10 mouse cellular contexts compared by ENCODE assay signal in genomic region chr3:105151475-105152157, GRCm38 (mm10).
DNase-seq lines count a peak whose midpoint lies in the region; ATAC-seq lines count a peak whose summit lies in the region.
"Had no signal": no experiment of that assay in that cellular context is flagged by ENCODE, and none has a peak within 500 bp of the region (broad histone marks: within the 10 kb centered on the region; RNA-seq: fewer than 3 reads in every experiment).

No protein-coding gene starts in this region.

- H3K9me3 ChIP-seq in lung, embryonic 16.5 days (ENCODE audit: control insufficient read depth, low read length): no peaks in the 10 kb centered on the region
- H3K9me3 ChIP-seq: G1E; liver, embryonic 13.5 days had no signal

- WGBS in lung, embryonic 16.5 days: 17% methylated on average over 11 of the region's 11 CpGs

- no peak overlapping the region for H3K27ac ChIP-seq in lung, embryonic 16.5 days (ENCODE audit: low read length)
- H3K27ac ChIP-seq: liver, embryonic 13.5 days had no signal

- H3K4me2 ChIP-seq in lung, embryonic 16.5 days (ENCODE audit: low read depth, low read length): no peak overlapping the region
- H3K4me2 ChIP-seq: liver, embryonic 13.5 days had no signal

- H3K9ac ChIP-seq in lung, embryonic 16.5 days (ENCODE audit: low read length): no peak overlapping the region
- H3K9ac ChIP-seq: liver, embryonic 13.5 days had no signal

- peak; percentile 57; the same call in 1 of the 2 replicates for ATAC-seq in lung, embryonic 16.5 days (ENCODE audit: low read depth)

- H3K27me3 ChIP-seq in lung, embryonic 16.5 days (ENCODE audit: control insufficient read depth, insufficient read depth, low read depth, low read length): no peaks in the 10 kb centered on the region
- H3K27me3 ChIP-seq: liver, embryonic 13.5 days had no signal

- H3K4me1 ChIP-seq in lung, embryonic 16.5 days (replicated peaks; ENCODE audit: control insufficient read depth, insufficient read depth, low read length): no peaks in the 10 kb centered on the region
- H3K4me1 ChIP-seq: liver, embryonic 13.5 days had no signal

- no peak overlapping the region for H3K4me3 ChIP-seq in lung, embryonic 16.5 days (ENCODE audit: low read length)
- H3K4me3 ChIP-seq: liver, embryonic 13.5 days had no signal

- DNase-seq in gastrocnemius, postnatal 10 days: peak; percentile 22
- no peak for DNase-seq in gastrocnemius, adult 18-20 months (ENCODE audit: low spot score)
- peak; percentile 48 to 70 for DNase-seq in cerebellum, postnatal 25 days
- DNase-seq in frontal cortex, postnatal 25 days (ENCODE audit: low spot score in 2 of 2): peak; percentile 42 to 45
- peak; percentile 70 for DNase-seq in kidney, postnatal 10 days
- DNase-seq in retina, postnatal 1 day: peak; percentile 66
- DNase-seq in yolk sac, embryonic 10.5 days (ENCODE audit: low spot score): no peak
- DNase-seq: liver, embryonic 13.5 days had no signal

- H3K36me3 ChIP-seq in lung, embryonic 16.5 days (ENCODE audit: control insufficient read depth, insufficient read depth, low read length): no peaks in the 10 kb centered on the region
- H3K36me3 ChIP-seq: G1E; liver, embryonic 13.5 days had no signal

Comparison
In these comparisons a context has a peak if more than half of its experiments do, and no peak if none do; other contexts are left out.
1. DNase-seq: peak in gastrocnemius, postnatal 10 days (single experiment), cerebellum, postnatal 25 days (2 of 2), frontal cortex, postnatal 25 days (2 of 2), kidney, postnatal 10 days (single experiment) and retina, postnatal 1 day (single experiment); none in gastrocnemius, adult 18-20 months (single experiment) and yolk sac, embryonic 10.5 days (single experiment).